Mouse (Mus musculus): Measurements from ENCODE around the gene Cxcl2.

Cxcl2 gene

GRCm38 (mm10) chr5:90903339-90904020, at the start of gene Cxcl2:
Gene Cxcl2, plus strand, starts transcription at chr5:90903871.
- DNase-seq (ENCODE audit: low spot score) = no peak

GRCm38 (mm10) chr5:90855308-90856230, 48.1 kb upstream of the Cxcl2 start:
- DNase-seq (ENCODE audit: low spot score) = no peak

- no peak for DNase-seq (ENCODE audit: low spot score)
These were observed 46.2 kb upstream of the Cxcl2 start for GRCm38 (mm10) chr5:90857463-90857862.

GRCm38 (mm10) chr5:90858429-90858828, 45.2 kb upstream of the Cxcl2 start:
- DNase-seq (ENCODE audit: low spot score) = no peak

- DNase-seq (ENCODE audit: low spot score) = no peak
These were observed 44.6 kb upstream of the Cxcl2 start for GRCm38 (mm10) chr5:90859031-90859430.

GRCm38 (mm10) chr5:90861876-90862375, 41.7 kb upstream of the Cxcl2 start:
- no peak for DNase-seq (ENCODE audit: low spot score)

GRCm38 (mm10) chr5:90866770-90867169, 36.9 kb upstream of the Cxcl2 start:
- no peak for DNase-seq (ENCODE audit: low spot score)

GRCm38 (mm10) chr5:90872377-90872776, 31.3 kb upstream of the Cxcl2 start:
- DNase-seq (ENCODE audit: low spot score) = no peak

- DNase-seq (ENCODE audit: low spot score) = no peak
These were observed 27.6 kb upstream of the Cxcl2 start for GRCm38 (mm10) chr5:90876045-90876444.

- no peak for DNase-seq (ENCODE audit: low spot score)
These were observed 27.0 kb upstream of the Cxcl2 start for GRCm38 (mm10) chr5:90876471-90877172.

- no peak for DNase-seq (ENCODE audit: low spot score)
These were observed 26.5 kb upstream of the Cxcl2 start for GRCm38 (mm10) chr5:90877173-90877512.

GRCm38 (mm10) chr5:90879307-90880014, 24.2 kb upstream of the Cxcl2 start:
- no peak for DNase-seq (ENCODE audit: low spot score)

GRCm38 (mm10) chr5:90880335-90880850, 23.3 kb upstream of the Cxcl2 start:
- DNase-seq (ENCODE audit: low spot score) = no peak

GRCm38 (mm10) chr5:90881021-90881420, 22.6 kb upstream of the Cxcl2 start:
- DNase-seq (ENCODE audit: low spot score) = no peak

- no peak for DNase-seq (ENCODE audit: low spot score)
These were observed 22.0 kb upstream of the Cxcl2 start for GRCm38 (mm10) chr5:90881682-90882081.

- DNase-seq (ENCODE audit: low spot score) = no peak
These were observed 21.5 kb upstream of the Cxcl2 start for GRCm38 (mm10) chr5:90882146-90882545.

- DNase-seq (ENCODE audit: low spot score) = no peak
These were observed 18.9 kb upstream of the Cxcl2 start for GRCm38 (mm10) chr5:90884628-90885242.

- DNase-seq (ENCODE audit: low spot score) = no peak
These were observed 15.0 kb upstream of the Cxcl2 start for GRCm38 (mm10) chr5:90888661-90889060.

- DNase-seq (ENCODE audit: low spot score) = no peak
These were observed 12.9 kb upstream of the Cxcl2 start, which contains the start of gene Cxcl1 for GRCm38 (mm10) chr5:90890519-90891463. Gene Cxcl1, plus strand, starts transcription at chr5:90891241.

GRCm38 (mm10) chr5:90891464-90891813, 12.2 kb upstream of the Cxcl2 start:
- DNase-seq (ENCODE audit: low spot score) = no peak

All from urinary bladder, postnatal 10 days (tissue).